Mouse (Mus musculus): ENCODE data around the gene Tmem54. TPM values are rescaled to one million over a fixed set of nuclear protein-coding genes. Genes with fewer than 3 reads are reported as not detected.
A peak's percentile ranks its signal among the peaks of the same experiment; 100 is the strongest.

The Tmem54 gene
- total and polyA plus RNA-seq, 3 experiments: not detected

DNA sequence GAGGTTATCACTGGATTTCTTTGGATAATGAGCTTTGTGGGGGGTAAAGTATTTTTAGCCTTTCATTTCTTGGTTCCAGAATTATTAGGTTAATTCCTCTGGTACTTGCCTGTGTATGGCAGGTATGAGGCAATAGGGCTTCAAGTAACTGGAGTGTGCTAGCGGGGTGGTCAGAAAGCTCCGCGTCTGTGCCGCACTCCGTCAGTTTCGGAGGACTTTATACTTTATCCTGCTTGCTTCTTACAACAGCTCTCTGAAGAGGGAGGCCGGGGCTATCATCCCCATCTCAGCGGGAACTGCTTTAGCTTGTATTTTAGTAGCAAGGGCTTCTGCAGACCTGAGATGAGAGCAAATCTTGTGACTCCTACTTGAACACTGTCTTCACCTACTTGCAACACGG, 26.2 kb upstream of the Tmem54 start:
- Histone ChIP-seq H3K4me1 (ENCODE audit: insufficient read depth, low read depth, low read length) (no peaks in the 10 kb centered on the region; the same call in 1 of the 2 replicates), H3K4me3 (ENCODE audit: low read depth, low read length) (no peak overlapping the region), H3K36me3 (replicated peaks) (peaks cover 90% of the 10 kb centered on the region), H3K9me3 (replicated peaks) (no peaks in the 10 kb centered on the region), H3K27me3 (ENCODE audit: insufficient read depth, low read length) (no peaks in the 10 kb centered on the region)
- TF ChIP-seq CTCF (IDR thresholded peaks at IDR 0.05; ENCODE audit: low read depth, low read length) (no peak), POLR2AphosphoS5 (IDR thresholded peaks at IDR 0.05; ENCODE audit: insufficient replicate concordance, low read depth, low read length) (no peak), GATA2 (IDR thresholded peaks at IDR 0.05; ENCODE audit: borderline replicate concordance, low read depth, low read length) (no peak), TAL1 (conservative IDR thresholded peaks at IDR 0.05; ENCODE audit: low read depth, low read length) (no peak), GATA1 (IDR thresholded peaks at IDR 0.05; ENCODE audit: borderline replicate concordance, low read length) (no peak)
- ATAC-seq (ENCODE audit: extremely low read depth, insufficient number of reproducible peaks, low FRiP score, poor library complexity, severe bottlenecking) (no peak), DNase-seq (ENCODE audit: low spot score) (no peak)

- H3K36me3 ChIP-seq (replicated peaks): peaks cover 87% of the 10 kb centered on the region
These were observed 24.3 kb upstream of the Tmem54 start for GRCm38 (mm10) chr4:129081041-129081440.

GRCm38 (mm10) chr4:129081512-129081911, 23.8 kb upstream of the Tmem54 start:
- TF ChIP-seq GATA2 (IDR thresholded peaks at IDR 0.05; ENCODE audit: borderline replicate concordance, low read depth, low read length) (no peak), GATA1 (IDR thresholded peaks at IDR 0.05; ENCODE audit: borderline replicate concordance, low read length) (no peak), CTCF (IDR thresholded peaks at IDR 0.05; ENCODE audit: low read depth, low read length) (no peak)
- Histone ChIP-seq H3K4me3 (ENCODE audit: low read depth, low read length) (no peak overlapping the region), H3K4me1 (ENCODE audit: insufficient read depth, low read depth, low read length) (no peaks in the 10 kb centered on the region; the same call in 1 of the 2 replicates), H3K36me3 (replicated peaks) (peaks cover 85% of the 10 kb centered on the region), H3K9me3 (replicated peaks) (no peaks in the 10 kb centered on the region), H3K27me3 (ENCODE audit: insufficient read depth, low read length) (no peaks in the 10 kb centered on the region)
- DNase-seq (ENCODE audit: low spot score): no peak
- no peak for ATAC-seq (ENCODE audit: extremely low read depth, insufficient number of reproducible peaks, low FRiP score, poor library complexity, severe bottlenecking)

More at GRCm38 (mm10) chr4:129081041-129081440, 24.3 kb upstream of the Tmem54 start:
- no peak for DNase-seq (ENCODE audit: low spot score)
- ATAC-seq (ENCODE audit: extremely low read depth, insufficient number of reproducible peaks, low FRiP score, poor library complexity, severe bottlenecking): no peak
- H3K27me3 ChIP-seq (ENCODE audit: insufficient read depth, low read length): no peaks in the 10 kb centered on the region
- no peak overlapping the region for H3K4me3 ChIP-seq (ENCODE audit: low read depth, low read length)
- TF ChIP-seq GATA2 (IDR thresholded peaks at IDR 0.05; ENCODE audit: borderline replicate concordance, low read depth, low read length) (no peak), TAL1 (conservative IDR thresholded peaks at IDR 0.05; ENCODE audit: low read depth, low read length) (no peak), CTCF (IDR thresholded peaks at IDR 0.05; ENCODE audit: low read depth, low read length) (no peak), GATA1 (IDR thresholded peaks at IDR 0.05; ENCODE audit: borderline replicate concordance, low read length) (no peak), POLR2AphosphoS5 (IDR thresholded peaks at IDR 0.05; ENCODE audit: insufficient replicate concordance, low read depth, low read length) (no peak)
- H3K4me1 ChIP-seq (ENCODE audit: insufficient read depth, low read depth, low read length): no peaks in the 10 kb centered on the region; the same call in 1 of the 2 replicates
- H3K9me3 ChIP-seq (replicated peaks): no peaks in the 10 kb centered on the region

GRCm38 (mm10) chr4:129081939-129082338, 23.4 kb upstream of the Tmem54 start:
- Histone ChIP-seq H3K4me1 (ENCODE audit: insufficient read depth, low read depth, low read length) (no peaks in the 10 kb centered on the region; the same call in 1 of the 2 replicates), H3K36me3 (replicated peaks) (peaks cover 80% of the 10 kb centered on the region), H3K9me3 (replicated peaks) (no peaks in the 10 kb centered on the region), H3K27me3 (ENCODE audit: insufficient read depth, low read length) (0 out of 2 replicates have a peak, but pooled peaks cover 2% of the 10 kb centered on the region), H3K4me3 (ENCODE audit: low read depth, low read length) (no peak overlapping the region)
- ATAC-seq (ENCODE audit: extremely low read depth, insufficient number of reproducible peaks, low FRiP score, poor library complexity, severe bottlenecking): no peak
- TF ChIP-seq TAL1 (conservative IDR thresholded peaks at IDR 0.05; ENCODE audit: low read depth, low read length) (no peak), GATA1 (IDR thresholded peaks at IDR 0.05; ENCODE audit: borderline replicate concordance, low read length) (no peak), POLR2AphosphoS5 (IDR thresholded peaks at IDR 0.05; ENCODE audit: insufficient replicate concordance, low read depth, low read length) (no peak), GATA2 (IDR thresholded peaks at IDR 0.05; ENCODE audit: borderline replicate concordance, low read depth, low read length) (no peak), CTCF (IDR thresholded peaks at IDR 0.05; ENCODE audit: low read depth, low read length) (no peak)
- no peak for DNase-seq (ENCODE audit: low spot score)

DNA sequence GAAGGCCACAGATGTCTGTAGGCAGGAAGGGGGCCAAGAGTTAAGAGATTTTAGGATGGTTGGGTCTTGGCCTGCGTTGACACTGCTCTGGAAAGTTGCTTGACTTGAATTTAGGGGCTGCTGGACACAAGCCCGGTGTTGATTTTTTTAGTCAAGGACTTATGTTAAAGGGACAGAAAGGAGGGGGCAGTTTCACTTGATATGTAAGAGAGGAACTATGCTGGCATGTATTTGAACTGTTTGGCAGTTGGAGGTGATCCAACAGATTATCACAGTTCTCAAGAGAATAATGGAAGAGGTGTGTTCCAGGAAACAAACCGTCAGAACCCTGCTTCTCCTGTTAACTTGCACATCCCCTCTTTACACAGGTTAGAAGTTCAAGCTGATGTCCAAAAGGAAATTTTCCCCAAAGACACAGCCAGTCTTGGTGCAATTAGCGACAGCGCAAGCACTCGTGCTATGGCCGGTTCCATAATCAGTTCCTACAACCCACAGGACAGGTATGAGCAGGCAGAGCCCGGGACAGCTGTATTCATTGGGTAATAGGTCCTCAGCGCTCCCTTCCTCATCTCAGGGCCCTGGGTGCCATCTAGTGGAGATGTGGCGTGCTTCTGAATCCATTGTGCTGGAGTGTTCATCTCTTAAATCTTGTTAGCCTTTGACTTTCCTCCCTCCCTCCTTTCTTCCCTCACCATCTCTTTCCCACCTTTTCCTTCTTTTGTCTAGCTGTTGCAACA, 22.8 kb upstream of the Tmem54 start:
- 0 out of 2 replicates have a peak, but pooled peaks cover 5% of the 10 kb centered on the region for H3K27me3 ChIP-seq (ENCODE audit: insufficient read depth, low read length)
- no peak for TF ChIP-seq GATA2 (IDR thresholded peaks at IDR 0.05; ENCODE audit: borderline replicate concordance, low read depth, low read length)
- TF ChIP-seq GATA1 (IDR thresholded peaks at IDR 0.05; ENCODE audit: borderline replicate concordance, low read length): no peak
- TF ChIP-seq CTCF (IDR thresholded peaks at IDR 0.05; ENCODE audit: low read depth, low read length): peak; percentile 42; the same call in 1 of the 2 replicates
- TF ChIP-seq TAL1 (conservative IDR thresholded peaks at IDR 0.05; ENCODE audit: low read depth, low read length): no peak
- no peak for TF ChIP-seq POLR2AphosphoS5 (IDR thresholded peaks at IDR 0.05; ENCODE audit: insufficient replicate concordance, low read depth, low read length)
- ATAC-seq (ENCODE audit: extremely low read depth, insufficient number of reproducible peaks, low FRiP score, poor library complexity, severe bottlenecking) (peak; percentile 63), DNase-seq (ENCODE audit: low spot score) (peak; percentile 64)
- H3K36me3 ChIP-seq (replicated peaks): peaks cover 79% of the 10 kb centered on the region
- no peaks in the 10 kb centered on the region; the same call in 1 of the 2 replicates for H3K4me1 ChIP-seq (ENCODE audit: insufficient read depth, low read depth, low read length)
- H3K4me3 ChIP-seq (ENCODE audit: low read depth, low read length): no peak overlapping the region
- H3K9me3 ChIP-seq (replicated peaks): no peaks in the 10 kb centered on the region

DNA sequence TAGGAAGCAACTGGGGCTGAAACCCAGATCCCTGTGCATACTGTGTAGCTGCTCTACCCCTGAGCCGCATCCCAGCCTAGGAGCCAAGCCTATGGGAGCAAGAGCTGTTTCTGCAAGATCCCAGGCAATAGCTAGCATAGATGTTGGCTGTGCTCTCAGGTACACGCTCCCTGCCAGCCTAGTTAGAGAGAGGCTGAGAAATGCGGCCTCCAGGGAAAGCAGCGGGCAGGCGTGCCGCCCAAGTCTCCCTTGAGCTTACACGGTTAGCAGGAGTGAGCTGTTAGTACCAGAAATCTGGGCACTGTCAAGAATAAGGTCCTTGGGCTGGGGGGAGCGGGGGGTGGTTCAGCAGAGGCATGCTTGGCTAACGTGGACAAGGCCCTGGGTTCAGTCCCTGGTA, 20.5 kb upstream of the Tmem54 start:
- TF ChIP-seq CTCF (IDR thresholded peaks at IDR 0.05; ENCODE audit: low read depth, low read length) (no peak), GATA1 (IDR thresholded peaks at IDR 0.05; ENCODE audit: borderline replicate concordance, low read length) (no peak), GATA2 (IDR thresholded peaks at IDR 0.05; ENCODE audit: borderline replicate concordance, low read depth, low read length) (no peak), POLR2AphosphoS5 (IDR thresholded peaks at IDR 0.05; ENCODE audit: insufficient replicate concordance, low read depth, low read length) (no peak), TAL1 (conservative IDR thresholded peaks at IDR 0.05; ENCODE audit: low read depth, low read length) (no peak)
- no peaks in the 10 kb centered on the region for H3K9me3 ChIP-seq (replicated peaks)
- peaks cover 56% of the 10 kb centered on the region for H3K36me3 ChIP-seq (replicated peaks)
- H3K4me1 ChIP-seq (ENCODE audit: insufficient read depth, low read depth, low read length): no peaks in the 10 kb centered on the region; the same call in 1 of the 2 replicates
- DNase-seq (ENCODE audit: low spot score) (no peak), ATAC-seq (ENCODE audit: extremely low read depth, insufficient number of reproducible peaks, low FRiP score, poor library complexity, severe bottlenecking) (no peak)
- H3K4me3 ChIP-seq (ENCODE audit: low read depth, low read length): no peak overlapping the region
- H3K27me3 ChIP-seq (ENCODE audit: insufficient read depth, low read length): peaks cover 7% of the 10 kb centered on the region; the same call in 1 of the 2 replicates

Data from G1E (cell line).